Mouse (Mus musculus) cerebellum, adult 9-10 months (tissue): ENCODE measurements around the gene Epha1.

Source experiments
- DNase-seq: peaks from one replicate; pipeline ENCODE4 v3.0.0; 2022

The Epha1 gene

GRCm38 (mm10) chr6:42353180-42353579, 19.9 kb downstream of the Epha1 start:
- no peak for DNase-seq

- DNase-seq, result no peak
These were observed 20.6 kb downstream of the Epha1 start for GRCm38 (mm10) chr6:42352486-42352846.

- no peak for DNase-seq
These were observed 21.1 kb downstream of the Epha1 start for GRCm38 (mm10) chr6:42351776-42352485.

GRCm38 (mm10) chr6:42350968-42351775, 21.9 kb downstream of the Epha1 start:
- DNase-seq, result no peak

- DNase-seq, result peak; percentile 88
These were observed 22.8 kb downstream of the Epha1 start for GRCm38 (mm10) chr6:42350021-42350967.

- DNase-seq, result peak; percentile 94
These were observed 23.5 kb downstream of the Epha1 start, which contains the start of gene Zyx for GRCm38 (mm10) chr6:42349426-42350020. Gene Zyx (plus strand): TSS chr6:42349630.

GRCm38 (mm10) chr6:42349006-42349425, 24.1 kb downstream of the Epha1 start:
- peak; percentile 89 for DNase-seq

GRCm38 (mm10) chr6:42348281-42349005, 24.6 kb downstream of the Epha1 start:
- DNase-seq, result peak; percentile 82

GRCm38 (mm10) chr6:42344255-42344654, 28.8 kb downstream of the Epha1 start:
- DNase-seq, result peak; percentile 63

- DNase-seq, result peak; percentile 98
These were observed 29.5 kb downstream of the Epha1 start for GRCm38 (mm10) chr6:42343361-42344120.

GRCm38 (mm10) chr6:42342171-42342570, 30.9 kb downstream of the Epha1 start:
- DNase-seq, result no peak

GRCm38 (mm10) chr6:42339981-42340380, 33.1 kb downstream of the Epha1 start:
- DNase-seq, result no peak

- DNase-seq, result no peak
These were observed 33.9 kb downstream of the Epha1 start for GRCm38 (mm10) chr6:42339189-42339588.

GRCm38 (mm10) chr6:42330946-42331345, 42.1 kb downstream of the Epha1 start:
- DNase-seq, result no peak

- DNase-seq, result peak; percentile 84
These were observed 42.9 kb downstream of the Epha1 start for GRCm38 (mm10) chr6:42330216-42330615.

- no peak for DNase-seq
These were observed 44.3 kb downstream of the Epha1 start for GRCm38 (mm10) chr6:42328757-42329156.

- peak; percentile 22 for DNase-seq
These were observed 46.6 kb downstream of the Epha1 start for GRCm38 (mm10) chr6:42326509-42326908.

- peak; percentile 94 for DNase-seq
These were observed 47.8 kb downstream of the Epha1 start for GRCm38 (mm10) chr6:42325268-42325609.

- peak; percentile 85 for DNase-seq
These were observed 48.4 kb downstream of the Epha1 start, which contains the start of gene Fam131b for GRCm38 (mm10) chr6:42324482-42325267. Gene Fam131b (minus strand): TSS chr6:42324643.

GRCm38 (mm10) chr6:42324067-42324481, 49.0 kb downstream of the Epha1 start:
- no peak for DNase-seq
